Mouse (Mus musculus): ENCODE measurements around the gene Dpp6. TPM values are rescaled to one million over a fixed set of nuclear protein-coding genes. Genes with fewer than 3 reads are reported as not detected.

Dpp6 gene
- polyA plus RNA-seq, 2 experiments: 2.4 to 5.0 TPM

DNA sequence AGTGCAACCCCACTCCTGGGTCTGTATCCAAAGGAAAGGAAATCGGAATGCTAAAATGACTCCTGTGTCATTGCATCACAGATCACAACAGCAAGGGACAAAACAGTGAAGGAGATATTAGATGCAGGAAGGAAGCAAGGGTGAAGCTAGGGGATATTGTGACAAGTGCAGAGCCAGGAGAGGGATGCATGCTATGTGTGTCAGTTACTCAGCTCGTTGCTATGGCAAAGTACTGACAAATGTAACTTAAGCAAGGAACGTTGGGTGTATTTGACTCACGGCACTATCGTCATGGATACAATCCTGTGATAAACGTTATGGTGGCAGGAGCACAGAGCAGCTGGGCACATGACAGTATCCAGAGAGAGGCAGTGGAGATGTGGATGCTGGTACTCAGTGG lies 839.1 kb downstream of the Dpp6 start:
- Histone ChIP-seq H3K36me3 (ENCODE audit: control insufficient read depth, insufficient read depth, low read length) (no peaks in the 10 kb centered on the region), H3K4me1 (ENCODE audit: control insufficient read depth, insufficient read depth, low read length) (no peaks in the 10 kb centered on the region), H3K9me3 (ENCODE audit: control insufficient read depth, low read length) (no peaks in the 10 kb centered on the region), H3K4me3 (replicated peaks; ENCODE audit: low read length) (no peak overlapping the region), H3K27ac (replicated peaks; ENCODE audit: low read depth, low read length) (no peak overlapping the region), H3K4me2 (replicated peaks; ENCODE audit: low read depth, low read length, severe bottlenecking) (no peak overlapping the region), H3K9ac (ENCODE audit: low read depth, low read length, severe bottlenecking) (no peak overlapping the region), H3K27me3 (ENCODE audit: control insufficient read depth, insufficient read depth, low read length) (no peaks in the 10 kb centered on the region)
- 67% methylated on average over 6 of the region's 6 CpGs for WGBS
- DNase-seq (ENCODE audit: low spot score) (no peak), ATAC-seq (ENCODE audit: low FRiP score, low read depth) (no peak)
- no peak for TF ChIP-seq POLR2A (IDR thresholded peaks at IDR 0.05; ENCODE audit: borderline replicate concordance, extremely low read depth, insufficient read depth, insufficient read length)

DNA sequence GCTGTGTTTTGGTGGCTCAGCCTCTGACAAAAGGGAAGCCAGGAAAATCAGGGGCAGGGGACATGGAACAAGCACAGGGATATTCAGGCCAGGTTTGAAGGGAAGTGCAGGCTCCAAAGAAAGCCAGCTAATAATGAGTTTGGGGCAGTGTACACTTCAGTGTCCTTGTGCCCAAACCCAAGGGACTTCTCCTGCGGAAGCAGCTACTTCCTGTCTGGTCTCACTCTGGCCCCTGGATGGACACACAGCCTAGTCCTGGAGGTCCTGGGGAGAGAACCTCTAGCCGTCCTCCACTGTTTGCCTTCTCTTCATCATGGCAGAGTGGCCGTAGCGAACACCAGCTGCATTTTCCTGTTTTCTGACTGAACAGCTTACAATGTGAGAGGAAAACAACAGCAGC lies 840.7 kb downstream of the Dpp6 start:
- 54% methylated on average over 4 of the region's 4 CpGs for WGBS
- Histone ChIP-seq H3K27me3 (ENCODE audit: control insufficient read depth, insufficient read depth, low read length) (no peaks in the 10 kb centered on the region), H3K27ac (replicated peaks; ENCODE audit: low read depth, low read length) (no peak overlapping the region), H3K4me3 (replicated peaks; ENCODE audit: low read length) (no peak overlapping the region), H3K4me2 (replicated peaks; ENCODE audit: low read depth, low read length, severe bottlenecking) (no peak overlapping the region), H3K36me3 (ENCODE audit: control insufficient read depth, insufficient read depth, low read length) (no peaks in the 10 kb centered on the region), H3K4me1 (ENCODE audit: control insufficient read depth, insufficient read depth, low read length) (no peaks in the 10 kb centered on the region), H3K9me3 (ENCODE audit: control insufficient read depth, low read length) (no peaks in the 10 kb centered on the region), H3K9ac (ENCODE audit: low read depth, low read length, severe bottlenecking) (no peak overlapping the region)
- DNase-seq (ENCODE audit: low spot score) (no peak), ATAC-seq (ENCODE audit: low FRiP score, low read depth) (no peak)
- TF ChIP-seq POLR2A (IDR thresholded peaks at IDR 0.05; ENCODE audit: borderline replicate concordance, extremely low read depth, insufficient read depth, insufficient read length): no peak

DNA sequence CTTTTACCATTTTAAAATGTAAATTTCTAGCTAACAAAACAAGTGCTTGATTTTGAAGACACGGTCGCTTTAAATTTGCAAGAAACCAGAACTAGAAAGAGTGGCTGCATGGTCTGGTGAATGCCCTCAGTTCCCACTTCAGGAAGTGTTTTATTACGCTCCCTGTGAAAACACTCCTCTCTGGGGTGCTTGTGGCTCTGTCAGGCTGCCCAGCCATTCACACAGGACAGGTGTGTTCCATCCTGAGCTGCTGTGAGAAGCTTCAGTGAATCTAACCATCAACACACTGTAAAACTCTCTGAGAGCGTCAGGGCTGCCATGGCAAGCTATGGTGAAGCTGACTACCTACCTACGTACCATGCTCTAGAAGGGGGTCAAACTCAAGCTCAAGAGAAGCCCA lies 841.2 kb downstream of the Dpp6 start:
- H3K4me1 ChIP-seq (ENCODE audit: control insufficient read depth, insufficient read depth, low read length): no peaks in the 10 kb centered on the region
- ATAC-seq (ENCODE audit: low FRiP score, low read depth) (no peak), DNase-seq (ENCODE audit: low spot score) (no peak)
- no peak overlapping the region for H3K27ac ChIP-seq (replicated peaks; ENCODE audit: low read depth, low read length)
- H3K9me3 ChIP-seq (ENCODE audit: control insufficient read depth, low read length): no peaks in the 10 kb centered on the region
- H3K4me2 ChIP-seq (replicated peaks; ENCODE audit: low read depth, low read length, severe bottlenecking): no peak overlapping the region
- H3K27me3 ChIP-seq (ENCODE audit: control insufficient read depth, insufficient read depth, low read length): no peaks in the 10 kb centered on the region
- TF ChIP-seq POLR2A (IDR thresholded peaks at IDR 0.05; ENCODE audit: borderline replicate concordance, extremely low read depth, insufficient read depth, insufficient read length): no peak
- H3K36me3 ChIP-seq (ENCODE audit: control insufficient read depth, insufficient read depth, low read length): no peaks in the 10 kb centered on the region
- H3K9ac ChIP-seq (ENCODE audit: low read depth, low read length, severe bottlenecking): no peak overlapping the region
- 55% methylated on average over 5 of the region's 5 CpGs for WGBS
- no peak overlapping the region for H3K4me3 ChIP-seq (replicated peaks; ENCODE audit: low read length)

DNA sequence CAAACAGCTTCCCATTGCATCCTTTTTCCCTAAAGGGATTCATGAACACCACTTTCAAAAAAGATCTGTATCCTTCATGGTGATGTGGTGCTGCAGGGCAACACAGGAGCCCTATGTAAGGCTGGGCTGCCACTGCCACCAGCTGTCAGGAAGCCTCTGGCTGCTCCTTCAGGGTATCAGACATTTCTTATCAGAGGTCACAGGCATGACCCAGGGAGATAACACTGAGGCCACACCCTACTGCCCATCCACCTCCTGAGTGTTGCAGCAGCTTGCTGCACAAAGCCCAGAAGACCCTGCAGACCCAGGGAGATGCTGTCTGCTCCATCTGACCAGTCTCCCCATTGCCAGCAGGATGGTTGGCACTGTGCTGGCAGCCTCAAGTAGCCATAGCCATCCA lies 841.6 kb downstream of the Dpp6 start:
- ATAC-seq (ENCODE audit: low FRiP score, low read depth) (no peak), DNase-seq (ENCODE audit: low spot score) (no peak)
- no peak overlapping the region for H3K4me2 ChIP-seq (replicated peaks; ENCODE audit: low read depth, low read length, severe bottlenecking)
- no peak for TF ChIP-seq POLR2A (IDR thresholded peaks at IDR 0.05; ENCODE audit: borderline replicate concordance, extremely low read depth, insufficient read depth, insufficient read length)
- no peaks in the 10 kb centered on the region for H3K36me3 ChIP-seq (ENCODE audit: control insufficient read depth, insufficient read depth, low read length)
- H3K9ac ChIP-seq (ENCODE audit: low read depth, low read length, severe bottlenecking): no peak overlapping the region
- no peak overlapping the region for H3K4me3 ChIP-seq (replicated peaks; ENCODE audit: low read length)
- no peaks in the 10 kb centered on the region for H3K4me1 ChIP-seq (ENCODE audit: control insufficient read depth, insufficient read depth, low read length)
- no peaks in the 10 kb centered on the region for H3K9me3 ChIP-seq (ENCODE audit: control insufficient read depth, low read length)
- no peaks in the 10 kb centered on the region for H3K27me3 ChIP-seq (ENCODE audit: control insufficient read depth, insufficient read depth, low read length)
- H3K27ac ChIP-seq (replicated peaks; ENCODE audit: low read depth, low read length): no peak overlapping the region

DNA sequence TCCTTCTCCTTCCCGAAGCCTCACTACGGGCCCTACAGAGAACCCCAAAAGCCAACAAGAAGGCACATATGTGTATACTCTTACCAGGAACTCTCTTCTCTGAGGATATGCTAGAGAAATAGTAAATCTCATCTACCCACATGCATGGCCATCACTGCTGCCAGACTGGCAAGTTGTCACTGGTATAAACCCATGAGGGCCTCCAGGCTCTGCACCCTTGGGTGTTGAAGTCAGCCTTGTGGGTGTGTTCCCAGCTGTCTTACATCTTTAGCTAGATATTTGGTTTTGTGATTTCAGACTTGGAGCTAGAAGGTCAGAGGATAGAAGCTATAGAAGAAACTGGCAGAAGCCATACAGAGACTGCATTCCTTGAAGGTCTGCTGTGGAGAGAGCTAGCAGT lies 842.0 kb downstream of the Dpp6 start:
- DNase-seq (ENCODE audit: low spot score): no peak
- no peaks in the 10 kb centered on the region for H3K27me3 ChIP-seq (ENCODE audit: control insufficient read depth, insufficient read depth, low read length)
- WGBS: 94% methylated on average over 2 of the region's 2 CpGs

DNA sequence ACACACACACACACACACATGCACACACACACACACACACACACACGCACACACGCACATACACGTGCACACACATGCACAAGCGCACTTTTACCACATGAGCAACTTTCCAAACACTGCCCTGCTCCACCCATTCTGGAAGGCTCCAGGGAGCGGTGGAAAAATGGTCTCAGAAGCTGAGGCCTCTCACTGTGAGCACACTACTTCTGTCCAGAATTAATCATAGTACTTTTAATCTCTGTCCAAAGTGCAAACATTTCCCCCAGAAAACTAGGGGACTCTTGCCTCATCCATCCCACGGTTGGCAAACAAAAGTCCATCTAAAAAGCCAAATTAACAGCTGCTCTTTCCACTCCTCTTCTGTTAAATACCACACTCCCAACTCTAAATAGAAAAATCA lies 842.8 kb downstream of the Dpp6 start:
- Histone ChIP-seq H3K9me3 (ENCODE audit: control insufficient read depth, low read length) (no peaks in the 10 kb centered on the region), H3K27me3 (ENCODE audit: control insufficient read depth, insufficient read depth, low read length) (no peaks in the 10 kb centered on the region), H3K27ac (replicated peaks; ENCODE audit: low read depth, low read length) (no peak overlapping the region), H3K36me3 (ENCODE audit: control insufficient read depth, insufficient read depth, low read length) (no peaks in the 10 kb centered on the region), H3K4me1 (ENCODE audit: control insufficient read depth, insufficient read depth, low read length) (no peaks in the 10 kb centered on the region), H3K4me2 (replicated peaks; ENCODE audit: low read depth, low read length, severe bottlenecking) (no peak overlapping the region), H3K9ac (ENCODE audit: low read depth, low read length, severe bottlenecking) (no peak overlapping the region), H3K4me3 (replicated peaks; ENCODE audit: low read length) (no peak overlapping the region)
- 87% methylated on average over 6 of the region's 6 CpGs for WGBS
- no peak for DNase-seq (ENCODE audit: low spot score)
- TF ChIP-seq POLR2A (IDR thresholded peaks at IDR 0.05; ENCODE audit: borderline replicate concordance, extremely low read depth, insufficient read depth, insufficient read length): no peak
- ATAC-seq (ENCODE audit: low FRiP score, low read depth): no peak

More for the DNA sequence above, 842.0 kb downstream of the Dpp6 start:
- Histone ChIP-seq H3K4me2 (replicated peaks; ENCODE audit: low read depth, low read length, severe bottlenecking) (no peak overlapping the region), H3K9ac (ENCODE audit: low read depth, low read length, severe bottlenecking) (no peak overlapping the region), H3K27ac (replicated peaks; ENCODE audit: low read depth, low read length) (no peak overlapping the region), H3K9me3 (ENCODE audit: control insufficient read depth, low read length) (no peaks in the 10 kb centered on the region), H3K4me1 (ENCODE audit: control insufficient read depth, insufficient read depth, low read length) (no peaks in the 10 kb centered on the region), H3K4me3 (replicated peaks; ENCODE audit: low read length) (no peak overlapping the region), H3K36me3 (ENCODE audit: control insufficient read depth, insufficient read depth, low read length) (no peaks in the 10 kb centered on the region)
- no peak for ATAC-seq (ENCODE audit: low FRiP score, low read depth)
- TF ChIP-seq POLR2A (IDR thresholded peaks at IDR 0.05; ENCODE audit: borderline replicate concordance, extremely low read depth, insufficient read depth, insufficient read length): no peak

Measured in limb, embryonic 14.5 days (tissue).